Mouse (Mus musculus) granulocyte monocyte progenitor cell, adult 5-6 weeks (primary cell): ENCODE results near the gene Basp1. TPM values are rescaled to one million over a fixed set of nuclear protein-coding genes. Genes with fewer than 3 reads are reported as not detected.
"Not testable (repeated sequence)": the region's sequence is repeated elsewhere in the genome, so short reads cannot be mapped to it uniquely, and the experiment has no call there.

Experiments used
- ATAC-seq: replicated peaks from 2 replicates; pipeline ENCODE4 v1.8.0; 2016; ENCODE audit warnings: mild to moderate bottlenecking, moderate TSS enrichment, inconsistent platforms; ENCODE audit not compliant: poor library complexity, severe bottlenecking
- total RNA-seq, 2 experiments: library from RNA; stranded (forward) in 1 of 2; stranded (reverse) in 1 of 2; fragments of 200-712, 200-1000 nt in 1 of 2; fragments of >200 nt in 1 of 2; fragmentation: Nextera tagmentation in 1 of 2; gene quantifications; 2 replicates each; pipeline ENCODE4 v1.2.3; 2014 to 2017

Gene Basp1
- total RNA-seq (2014; fragmentation: Nextera tagmentation) (0.39 and 2.7 TPM in 2 replicates), total RNA-seq (2017) (2.7 and 5.2 TPM in 2 replicates)

DNA sequence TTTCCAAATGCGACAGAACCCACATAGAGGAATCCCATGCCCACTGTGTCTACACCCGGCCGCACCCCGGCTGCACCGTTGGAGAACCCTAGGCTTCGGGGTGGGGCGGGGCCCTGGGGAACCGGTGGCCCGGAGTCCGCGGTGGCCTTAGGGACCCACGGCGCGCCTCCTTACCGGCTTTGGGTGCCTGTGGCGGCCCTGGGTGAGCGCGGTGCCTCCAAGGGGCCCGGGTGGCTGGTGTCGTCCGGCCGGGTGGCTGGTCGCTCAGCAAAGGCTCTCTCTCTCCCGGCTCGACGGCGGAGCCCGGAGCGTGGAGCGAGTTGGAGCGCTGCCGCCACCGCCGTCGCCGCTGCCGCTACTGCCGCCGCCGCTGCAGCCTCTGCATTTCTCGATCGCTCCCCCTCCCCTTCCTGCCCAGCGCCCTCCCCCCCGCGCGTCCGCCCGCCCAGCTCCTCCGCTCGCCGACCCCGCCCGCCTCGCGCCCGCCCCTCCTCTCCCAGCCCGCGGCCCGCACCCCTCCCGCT lies at the start of gene Basp1:
Gene Basp1 (minus strand): TSS at position 387 of the 524 bp plus-strand sequence.
- ATAC-seq, result peak; percentile 16

DNA sequence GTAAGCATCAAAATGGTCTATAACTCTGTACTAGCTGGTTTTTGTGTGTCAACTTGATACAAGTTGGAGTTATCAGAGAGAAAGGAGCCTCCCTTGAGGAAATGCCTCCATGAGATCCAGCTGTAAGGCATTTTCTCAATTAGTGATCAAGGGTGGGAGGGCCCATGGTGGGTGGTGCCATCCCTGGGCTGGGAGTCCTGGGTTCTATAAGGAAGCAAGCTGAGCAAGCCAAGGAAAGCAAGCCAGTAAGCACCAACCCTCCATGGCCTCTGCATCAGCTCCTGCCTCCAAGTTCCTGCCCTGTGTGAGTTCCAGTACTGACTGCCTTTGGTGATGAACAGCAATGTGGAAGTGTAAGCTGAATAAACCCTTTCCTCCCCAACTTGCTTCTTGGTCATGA lies 49.5 kb upstream of the Basp1 start:
- not testable (repeated sequence) for ATAC-seq

DNA sequence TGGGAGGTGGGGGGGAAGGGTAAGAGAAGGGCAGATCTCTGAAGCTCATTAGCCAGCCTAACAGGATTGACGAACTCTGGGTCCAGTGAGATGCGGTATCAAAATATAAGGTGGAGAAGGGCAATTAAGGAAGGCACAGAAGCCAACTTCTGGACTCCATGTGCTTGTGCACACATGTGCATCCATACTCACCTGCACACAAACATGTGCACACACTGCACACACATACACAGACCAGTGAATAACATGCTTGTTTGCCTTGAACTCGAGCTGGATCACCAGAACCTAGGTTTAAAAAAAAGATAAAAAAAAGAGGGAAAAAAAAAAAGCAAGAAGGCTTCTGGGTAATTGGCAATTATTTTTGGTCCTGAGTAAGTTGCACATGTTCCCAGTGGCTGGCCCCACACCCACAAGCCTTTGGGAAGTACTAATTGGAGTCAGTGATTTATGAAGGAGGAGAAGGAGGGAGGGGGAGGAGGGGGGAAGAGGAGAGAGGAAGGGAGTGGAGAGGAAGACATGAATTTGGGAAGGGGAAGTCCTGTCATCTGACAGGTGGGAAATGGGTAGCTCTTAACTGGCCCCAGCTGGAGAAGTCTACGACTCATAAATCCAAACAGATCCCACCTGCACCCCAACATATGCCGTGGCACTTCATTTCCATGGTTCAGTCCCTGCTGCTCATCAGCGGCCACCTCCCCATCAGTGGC lies 48.6 kb upstream of the Basp1 start:
- no peak for ATAC-seq

DNA sequence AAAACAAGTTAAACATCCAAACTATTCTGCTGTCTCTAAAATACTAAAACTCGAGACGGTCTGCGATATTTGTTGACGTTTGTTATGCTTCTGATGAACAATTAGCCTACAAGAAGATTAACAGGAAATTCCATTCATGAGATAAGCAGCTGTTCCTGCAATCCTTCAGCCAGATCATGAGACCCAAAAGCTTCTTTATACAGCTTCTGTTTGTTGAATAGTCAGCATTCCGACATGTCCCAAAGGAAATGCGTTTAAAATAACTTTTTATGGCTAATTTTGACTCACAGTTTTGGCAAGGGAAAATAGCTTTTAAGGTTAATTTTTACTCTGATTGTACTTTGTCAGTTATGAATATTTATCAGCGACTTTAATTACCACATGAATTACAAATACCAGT lies 46.3 kb upstream of the Basp1 start:
- ATAC-seq, result no peak

DNA sequence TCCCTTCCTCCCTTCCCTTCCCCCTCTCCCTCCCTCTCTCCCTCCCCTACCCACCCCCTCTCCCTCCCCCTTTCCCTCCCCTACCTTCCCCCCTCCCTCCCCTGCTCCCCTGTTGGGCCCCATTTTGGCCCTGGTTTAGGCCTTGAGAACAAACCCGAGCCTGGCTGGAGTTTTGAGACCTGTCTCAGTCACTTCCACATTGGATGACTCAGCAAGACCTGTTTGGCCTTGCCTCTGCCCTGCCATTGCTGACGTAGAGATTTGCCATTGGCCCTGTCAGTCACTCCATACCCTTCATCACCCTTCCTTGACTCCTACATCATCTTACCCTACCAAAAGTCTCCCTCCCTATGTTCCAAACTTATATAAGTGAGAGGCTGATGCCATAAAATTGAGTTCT lies 43.9 kb upstream of the Basp1 start:
- ATAC-seq, result no peak

DNA sequence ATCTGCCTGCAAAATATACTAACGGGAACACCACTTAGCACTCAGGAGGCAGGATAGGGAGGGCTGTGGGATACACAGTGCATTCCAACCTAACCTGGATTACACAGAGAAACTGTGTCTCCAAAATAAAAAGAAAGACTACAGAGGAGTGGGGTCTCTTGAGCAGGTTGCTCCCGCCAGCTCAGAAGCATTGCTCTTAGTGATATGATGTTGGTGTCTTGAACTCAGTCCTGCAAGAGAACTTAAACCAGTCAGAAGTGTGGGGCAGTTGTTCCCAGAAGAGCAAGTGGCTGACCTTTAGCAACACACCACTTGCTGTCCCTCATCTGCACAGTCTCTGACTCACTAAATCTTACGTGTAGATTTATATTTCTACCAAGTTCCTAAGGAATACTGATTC lies 40.0 kb upstream of the Basp1 start:
- no peak for ATAC-seq

DNA sequence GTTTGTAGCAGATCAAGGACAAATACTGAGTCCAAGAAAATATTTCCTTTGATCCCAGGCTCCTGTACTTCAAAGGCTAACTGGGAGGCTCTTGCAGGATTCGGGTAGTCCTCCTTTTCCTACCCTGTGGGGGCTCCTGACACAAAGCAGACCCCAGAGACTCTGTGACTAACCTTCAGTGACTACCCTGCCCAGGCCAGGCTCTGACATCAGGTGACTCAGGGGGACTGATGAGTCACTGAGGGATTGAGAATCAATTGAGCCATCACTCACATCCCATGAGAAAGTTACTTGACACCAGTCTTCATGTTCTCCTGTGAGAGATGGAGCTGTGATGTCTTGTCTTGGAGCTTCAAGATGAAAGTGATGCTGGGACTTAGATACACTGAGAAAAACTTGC lies 35.8 kb upstream of the Basp1 start:
- ATAC-seq, result no peak

DNA sequence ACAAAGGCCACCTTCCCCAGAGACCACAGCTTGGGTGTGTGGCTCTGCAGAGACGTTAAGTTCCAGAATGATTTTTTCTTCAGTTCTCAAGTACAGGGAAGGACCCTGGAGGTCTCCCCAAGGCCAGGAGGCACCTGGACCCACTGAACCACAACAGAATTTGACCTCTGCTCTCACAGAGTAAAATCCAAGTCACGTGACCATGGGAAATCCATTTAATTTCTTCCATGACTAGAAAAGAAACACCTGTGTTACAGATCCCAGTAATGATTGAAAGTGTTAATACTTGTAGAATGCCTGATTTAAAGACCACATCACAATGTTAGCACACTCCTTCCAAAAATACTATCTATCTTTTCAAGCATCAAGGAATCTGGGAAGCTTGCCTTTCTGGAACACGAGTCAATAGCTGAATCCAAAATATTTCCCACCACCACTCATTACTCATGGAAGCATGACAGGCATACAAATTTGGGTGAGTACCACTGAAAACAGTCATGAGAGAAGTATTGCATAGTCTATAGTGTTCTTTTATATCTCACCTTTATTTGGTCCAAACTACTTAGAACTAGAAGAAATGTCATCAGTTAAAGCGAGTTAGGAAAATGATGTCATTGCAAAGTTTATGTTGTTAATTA lies 35.3 kb upstream of the Basp1 start:
- ATAC-seq, result no peak

DNA sequence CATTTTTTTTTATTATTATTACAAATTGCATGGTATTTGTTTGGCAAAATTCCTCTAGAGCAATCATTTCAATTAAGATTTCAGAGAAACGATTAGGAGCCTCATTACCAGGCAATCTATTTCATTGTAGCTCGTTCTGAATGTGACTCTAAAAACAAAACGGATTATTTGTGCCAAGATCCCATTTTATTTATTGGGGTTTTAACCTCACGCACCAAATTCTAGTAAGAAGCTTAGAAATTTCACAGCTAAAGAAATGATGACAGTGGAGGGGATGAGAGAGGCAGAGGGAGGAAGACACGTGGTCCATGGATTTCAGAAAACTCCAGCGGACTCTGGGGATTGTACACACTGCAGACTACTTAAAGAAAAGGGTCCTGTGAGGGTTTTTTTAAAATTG lies 33.6 kb upstream of the Basp1 start:
- no peak for ATAC-seq

DNA sequence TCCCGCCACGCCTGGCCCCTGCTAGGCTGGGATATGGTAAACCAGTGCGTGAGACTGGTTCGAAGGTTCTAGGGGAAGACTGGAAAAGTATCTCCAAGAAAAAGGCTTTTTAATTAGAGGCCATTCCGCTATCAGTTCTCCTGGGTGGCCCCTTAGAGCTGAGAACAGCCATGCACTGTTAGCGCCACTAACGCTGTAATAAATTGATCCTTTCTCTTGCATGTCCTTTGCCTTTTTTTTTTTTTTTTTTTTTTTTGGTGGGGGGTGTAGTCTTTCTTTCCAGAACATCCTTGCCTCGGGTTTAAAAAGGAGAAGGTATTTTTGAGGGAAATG lies 32.6 kb upstream of the Basp1 start:
- no peak for ATAC-seq

DNA sequence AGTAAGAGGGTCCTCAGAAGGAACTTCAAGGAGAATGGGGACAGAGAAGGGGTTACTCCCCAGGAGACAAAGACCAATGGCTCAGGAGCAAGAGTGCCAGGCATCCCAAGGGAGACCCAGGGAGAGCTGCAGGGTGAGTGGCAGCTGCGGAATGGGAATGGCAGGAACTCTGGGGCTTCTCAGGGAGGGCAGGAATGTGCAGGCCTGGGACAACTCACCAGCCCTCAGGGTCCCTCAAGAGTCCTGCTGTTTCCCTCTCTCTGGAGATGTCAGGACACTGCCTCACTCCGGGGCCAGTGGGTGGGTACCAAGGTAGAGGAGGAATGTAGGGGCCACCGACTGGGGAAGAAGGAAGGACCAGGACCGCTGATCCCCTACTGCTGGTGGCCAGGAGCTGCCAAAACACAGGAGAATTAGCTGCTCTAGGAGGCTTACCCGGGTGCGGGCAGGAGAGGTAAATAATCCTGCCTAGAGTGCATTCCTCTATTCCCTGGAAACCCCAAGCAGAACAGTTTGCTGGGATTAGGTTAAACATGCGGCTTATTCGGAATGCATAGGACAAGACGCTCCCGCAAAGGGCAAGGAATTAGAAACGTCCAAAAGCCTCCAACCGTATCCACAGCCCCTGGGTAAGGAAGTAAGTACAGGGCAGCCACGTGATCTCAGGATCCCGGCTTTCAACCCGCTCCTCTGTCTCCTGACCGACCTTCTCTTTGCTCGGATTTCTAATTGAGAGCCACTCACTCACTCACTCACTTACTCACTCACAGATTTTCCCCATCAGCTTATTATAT lies 32.0 kb upstream of the Basp1 start:
- ATAC-seq, result no peak

DNA sequence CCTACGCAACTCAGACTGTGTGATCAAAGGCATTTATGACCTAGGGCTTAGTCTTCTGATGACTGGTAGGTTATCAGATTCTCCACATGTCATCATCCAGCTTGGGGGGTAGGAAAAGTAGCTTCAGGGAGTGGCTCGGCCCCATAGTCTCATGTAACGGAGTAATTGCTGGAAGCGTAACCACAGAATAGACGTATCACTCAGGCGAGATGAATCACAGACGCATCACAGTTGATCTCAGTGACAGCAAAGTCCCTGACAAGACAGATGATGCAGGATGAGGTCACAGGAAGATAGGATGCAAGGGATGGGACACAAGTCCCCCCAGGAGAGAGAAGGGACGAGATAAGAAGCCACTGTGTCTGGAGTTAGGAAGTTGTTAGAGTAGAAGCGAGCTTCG lies 30.6 kb upstream of the Basp1 start:
- no peak for ATAC-seq

DNA sequence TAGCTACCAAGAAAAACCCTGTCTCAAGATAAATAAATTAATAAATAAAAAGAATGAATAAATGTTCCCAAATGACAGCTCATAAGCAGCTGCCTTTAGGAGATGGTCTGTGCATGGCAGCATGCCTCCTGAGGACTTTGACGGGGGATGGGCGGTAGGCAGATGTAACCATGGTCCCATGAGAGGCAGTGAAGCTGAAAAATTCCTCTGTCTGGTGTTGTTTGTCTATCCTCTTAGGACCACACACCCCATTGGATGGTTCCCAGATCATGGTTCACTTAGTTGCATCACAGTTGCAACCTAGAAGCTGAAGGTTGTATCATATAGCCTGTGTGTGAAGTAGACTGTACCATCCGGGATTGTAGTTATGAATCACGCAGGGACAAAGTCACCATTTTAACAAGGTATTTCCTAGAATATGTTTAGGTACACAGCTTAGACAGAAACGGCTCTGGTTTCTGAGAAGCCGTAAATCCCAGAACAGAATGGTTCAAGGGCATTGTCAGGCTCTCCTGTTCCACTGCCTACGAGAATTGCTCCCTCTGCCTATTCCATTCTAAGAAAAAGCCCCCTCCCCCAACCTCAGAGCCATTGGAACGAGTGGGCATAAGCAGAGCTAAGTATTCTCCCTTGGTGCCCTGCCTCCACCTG lies 29.7 kb upstream of the Basp1 start:
- no peak for ATAC-seq

DNA sequence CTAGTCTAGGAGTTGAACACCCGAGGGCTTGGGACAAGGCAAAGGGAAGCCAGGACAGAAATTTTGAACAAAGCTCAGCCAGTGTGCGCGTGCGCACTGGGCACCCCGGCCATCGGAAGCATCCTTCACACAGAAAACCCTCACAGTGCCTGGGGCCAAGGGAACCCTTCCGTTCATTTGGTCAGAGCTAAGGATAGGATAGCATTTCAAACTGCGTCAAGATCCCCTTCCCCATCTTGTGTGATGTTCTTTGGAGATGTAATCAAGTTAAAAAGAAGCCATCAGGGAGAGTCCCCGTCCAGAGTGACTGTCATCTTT lies 28.3 kb upstream of the Basp1 start:
- no peak for ATAC-seq

DNA sequence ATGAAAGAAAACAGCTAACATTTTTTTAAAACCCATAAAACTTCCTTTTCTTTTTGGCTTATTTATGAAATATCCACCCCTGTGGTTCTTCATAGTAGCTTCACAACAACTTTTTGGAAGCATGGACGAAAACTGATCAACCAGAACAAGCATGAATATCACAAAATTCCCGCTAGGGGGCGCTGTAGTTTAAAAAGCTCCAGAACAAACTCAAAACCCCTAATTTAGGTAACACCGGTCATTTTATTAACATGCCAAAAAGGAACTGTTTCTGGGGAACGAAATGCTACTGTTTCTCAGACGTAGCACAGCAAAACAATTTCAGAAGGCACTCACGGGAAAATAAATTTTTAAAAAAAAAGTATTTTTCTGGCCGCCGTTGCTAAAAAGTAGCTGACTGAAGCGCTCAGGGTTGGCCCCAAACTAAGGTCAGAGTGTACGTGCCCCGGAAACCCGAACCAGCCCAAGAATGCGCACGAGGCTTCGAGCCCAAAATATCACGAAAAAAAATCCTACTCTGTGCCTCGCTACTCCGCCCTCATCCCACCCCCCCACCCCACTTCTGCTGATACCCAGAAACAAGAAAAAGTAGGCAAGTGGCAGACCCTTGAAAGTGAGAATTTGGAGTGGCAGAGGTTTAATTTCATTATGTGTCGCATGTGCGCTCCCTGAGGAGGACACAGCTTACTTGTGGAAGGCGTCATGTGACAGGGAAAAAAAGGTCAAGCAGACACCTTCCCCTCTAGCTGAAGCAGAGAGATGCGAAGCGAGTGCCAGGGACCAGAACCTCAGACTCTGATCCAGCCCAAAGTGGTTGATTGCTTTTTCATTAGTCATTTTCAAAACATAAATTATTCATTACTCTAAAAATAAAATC lies 27.7 kb upstream of the Basp1 start:
- peak; percentile 69 for ATAC-seq

DNA sequence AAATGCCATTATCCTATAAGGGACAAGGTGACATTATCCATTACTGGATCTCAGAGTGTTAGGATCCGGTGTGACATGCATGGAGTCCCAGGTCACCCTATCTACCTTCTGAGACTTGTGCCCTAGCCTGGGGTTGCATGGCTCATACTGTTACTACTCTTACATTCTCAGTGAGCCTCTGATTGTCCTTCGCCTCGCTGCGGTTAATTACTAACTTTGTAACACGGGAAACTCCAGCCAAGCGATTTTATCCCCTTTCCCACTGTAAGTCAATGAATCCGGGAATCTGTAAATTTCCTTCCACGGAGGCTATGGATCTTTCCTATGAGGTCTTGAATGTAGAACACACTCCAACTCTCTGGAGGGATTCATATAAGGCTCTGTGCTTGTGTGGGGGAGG lies 26.8 kb upstream of the Basp1 start:
- ATAC-seq, result no peak

DNA sequence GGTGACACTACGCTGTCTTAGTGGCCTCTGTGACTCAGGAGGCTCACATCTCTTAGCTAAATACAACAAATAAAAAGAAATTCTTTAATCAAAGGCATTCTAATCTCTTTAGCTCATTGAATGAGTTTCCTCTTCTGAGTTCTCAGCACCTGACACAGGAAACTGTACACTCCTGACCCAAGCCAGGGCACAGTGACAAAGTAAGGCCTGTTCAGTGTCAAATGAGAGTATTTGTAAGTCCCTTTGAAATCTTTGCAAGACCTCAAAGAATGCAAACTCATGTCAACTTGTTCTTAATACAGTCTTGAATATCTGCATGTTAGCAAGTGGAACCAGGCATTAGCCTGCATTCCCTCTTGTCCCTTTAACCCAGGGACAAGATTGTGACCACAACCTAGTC lies 18.8 kb upstream of the Basp1 start:
- no peak for ATAC-seq

DNA sequence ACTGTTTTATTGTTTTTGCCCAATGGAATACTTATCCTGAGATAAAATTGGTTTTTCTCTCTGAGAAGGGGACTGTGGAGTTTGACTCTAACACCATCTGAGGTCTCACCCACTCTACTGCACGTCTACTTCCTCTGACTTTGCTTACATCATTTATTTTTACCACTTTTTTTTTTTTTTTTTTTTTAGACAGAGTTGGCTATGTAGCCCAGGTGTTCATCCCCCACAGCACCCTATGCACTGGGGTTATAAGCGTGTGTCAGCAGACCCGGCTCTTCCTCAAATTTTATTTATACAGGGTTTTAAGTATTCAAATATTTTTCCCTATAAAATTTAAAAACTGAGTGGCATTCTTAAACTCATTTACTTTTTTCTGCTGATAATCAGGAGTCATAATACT lies 16.6 kb upstream of the Basp1 start:
- ATAC-seq, result no peak

DNA sequence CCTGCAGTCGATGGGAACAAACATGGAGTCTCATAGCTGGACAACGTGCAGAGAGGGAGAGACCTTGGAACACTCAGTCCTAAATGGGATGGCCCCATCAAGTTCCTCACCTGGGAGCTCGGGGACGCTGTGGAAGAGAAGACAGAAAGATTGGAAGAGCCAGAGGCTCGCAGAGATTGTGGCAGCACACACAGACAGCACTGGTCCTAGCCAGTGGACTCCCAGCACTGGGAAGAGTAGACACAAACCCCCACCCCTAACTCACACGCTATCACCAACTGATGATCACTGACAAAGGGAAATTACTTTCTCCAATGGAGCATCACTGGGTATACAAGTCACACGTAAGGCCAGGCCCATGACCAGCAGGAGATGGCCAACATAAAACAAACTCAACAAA lies 15.4 kb upstream of the Basp1 start:
- no peak for ATAC-seq

DNA sequence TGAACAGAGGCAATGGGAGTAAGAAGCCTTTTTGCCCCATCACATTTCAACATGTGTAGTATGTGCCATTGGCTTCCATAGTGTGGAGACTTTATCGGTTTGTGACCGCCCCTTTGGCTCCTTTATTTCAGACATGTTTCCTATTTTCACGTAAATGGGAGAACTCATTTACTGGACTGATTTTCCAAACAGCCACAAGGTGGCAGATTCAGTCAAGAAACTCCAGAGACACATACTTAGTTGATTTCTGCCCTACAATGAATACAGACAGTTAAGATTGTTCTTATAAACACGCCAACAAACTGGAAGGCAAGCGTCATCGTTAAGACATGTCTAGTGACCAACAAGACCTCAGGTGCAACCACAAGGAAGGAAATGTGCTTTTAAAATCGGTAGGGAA lies 15.0 kb upstream of the Basp1 start:
- no peak for ATAC-seq
